Mouse (Mus musculus): ENCODE measurements around the gene Slc5a3. TPM values are rescaled to one million over a fixed set of nuclear protein-coding genes. Genes with fewer than 3 reads are reported as not detected.

Slc5a3 gene
- polyA plus RNA-seq (2016; fragmentation: Nextera tagmentation; extraction: Ambion mirVana) = 11.6 and 12.7 TPM in 2 replicates

DNA sequence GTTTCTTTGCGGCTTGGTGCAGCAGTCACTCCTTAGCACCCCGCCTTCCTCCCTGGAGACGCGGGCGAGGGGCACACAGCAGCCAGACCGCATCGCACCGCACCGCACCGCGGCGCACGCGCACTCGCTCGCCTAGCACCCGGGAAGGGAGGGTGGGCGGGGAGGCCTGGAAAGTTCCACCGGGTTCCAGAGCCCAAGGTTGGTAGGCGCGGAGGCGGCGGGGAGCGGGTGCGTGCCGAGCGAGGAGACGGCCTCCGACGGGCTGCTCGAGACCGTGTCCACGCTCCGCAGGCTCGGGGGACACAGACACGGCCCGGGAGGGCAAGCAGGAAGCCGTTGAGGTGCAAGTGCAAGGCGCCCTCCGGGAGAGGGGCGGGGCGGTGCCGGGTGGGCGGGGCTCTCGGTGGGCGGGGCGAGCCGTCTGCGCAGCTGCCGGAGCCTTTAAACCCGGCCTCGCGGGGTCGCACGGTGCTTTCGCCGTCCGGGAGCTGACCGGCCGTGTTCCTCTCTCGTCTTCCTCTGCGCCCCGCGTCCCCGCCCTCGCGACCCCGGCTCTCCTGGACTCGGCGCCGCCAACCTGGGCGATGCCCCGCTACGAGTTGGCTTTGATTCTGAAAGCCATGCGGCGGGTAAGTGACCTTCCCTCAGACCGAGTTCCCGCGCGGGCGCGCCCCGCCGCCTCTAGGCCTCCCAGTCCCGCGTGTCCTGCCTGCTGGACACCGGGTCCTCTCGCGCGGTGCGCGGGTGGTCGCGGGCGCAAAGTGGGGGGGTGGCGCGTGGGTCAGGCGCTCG, at the start of gene Slc5a3, which contains the start of the genes Mrps6 and Gm49711:
TSS of gene Slc5a3 (plus strand) at position 471 of the 792 bp plus-strand sequence.
TSS of gene Mrps6 (plus strand) at position 419 of the 792 bp plus-strand sequence.
TSS of gene Gm49711 (plus strand) at position 465 of the 792 bp plus-strand sequence.
- under 1% methylated on average over 99 of the region's 99 CpGs for WGBS

DNA sequence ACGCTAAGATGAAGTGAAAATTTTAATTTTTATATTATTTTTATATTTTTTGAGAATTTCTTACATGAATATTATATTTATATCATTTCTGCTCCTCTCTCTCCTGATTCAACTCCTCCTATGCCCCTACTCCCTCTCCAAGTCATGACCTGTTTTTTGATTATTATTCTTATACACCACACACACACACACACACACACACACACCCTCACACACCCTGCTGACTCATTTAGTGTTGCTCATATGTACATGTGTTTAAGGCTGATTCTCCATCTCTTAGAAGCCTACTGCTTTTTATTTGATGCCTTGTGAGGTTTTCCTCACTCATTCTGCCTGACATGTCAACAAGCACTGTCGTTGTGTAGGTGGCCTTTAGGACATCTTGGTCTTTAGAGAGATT, 48.5 kb upstream of the Slc5a3 start:
- Histone ChIP-seq H3K9me3 (no peaks in the 10 kb centered on the region), H3K27ac (replicated peaks) (no peak overlapping the region), H3K36me3 (replicated peaks) (no peaks in the 10 kb centered on the region), H3K4me1 (no peaks in the 10 kb centered on the region), H3K27me3 (replicated peaks; ENCODE audit: low read depth, poor library complexity, severe bottlenecking) (no peaks in the 10 kb centered on the region), H3K4me3 (no peak overlapping the region)
- 91% methylated on average over 2 of the region's 2 CpGs for WGBS
- no peak for DNase-seq (ENCODE audit: low spot score)

More for the DNA sequence above, at the start of gene Slc5a3, which contains the start of the genes Mrps6 and Gm49711:
- Histone ChIP-seq H3K4me3 (peak within 1 kb of the TSS; percentile 91), H3K27me3 (replicated peaks; ENCODE audit: low read depth, poor library complexity, severe bottlenecking) (0 out of 2 replicates have a peak, but pooled peaks cover 3% of the 10 kb centered on the region), H3K9me3 (peaks cover 11% of the 10 kb centered on the region), H3K36me3 (replicated peaks) (peaks cover 37% of the 10 kb centered on the region), H3K27ac (replicated peaks) (peak within 1 kb of the TSS; percentile 96), H3K4me1 (peaks cover 31% of the 10 kb centered on the region)
- DNase-seq (ENCODE audit: low spot score) = peak; percentile 95

DNA sequence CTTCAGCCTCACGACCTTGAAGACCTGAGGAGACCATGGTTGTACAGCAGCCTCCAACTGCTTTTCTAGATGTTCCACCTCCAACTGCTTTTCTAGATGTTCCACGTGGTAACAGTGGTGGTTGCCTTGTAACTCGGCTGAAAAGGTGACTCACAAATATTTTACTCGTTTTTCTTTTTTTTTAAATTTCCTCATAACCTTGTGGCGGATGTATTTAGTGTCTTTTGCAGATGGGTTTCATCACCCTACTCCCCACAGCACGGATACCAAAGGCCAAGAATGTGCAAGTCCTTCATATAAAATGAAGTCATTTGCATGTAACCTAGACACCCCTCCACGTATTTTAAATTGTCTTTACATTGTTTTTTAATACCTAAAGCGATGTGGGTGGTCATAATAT, 41.3 kb upstream of the Slc5a3 start:
- 90% methylated on average over 8 of the region's 8 CpGs for WGBS
- H3K4me3 ChIP-seq = no peak overlapping the region
- H3K27ac ChIP-seq (replicated peaks) = no peak overlapping the region
- H3K9me3 ChIP-seq = no peaks in the 10 kb centered on the region
- no peaks in the 10 kb centered on the region for H3K27me3 ChIP-seq (replicated peaks; ENCODE audit: low read depth, poor library complexity, severe bottlenecking)
- DNase-seq (ENCODE audit: low spot score) = no peak
- no peaks in the 10 kb centered on the region for H3K36me3 ChIP-seq (replicated peaks)
- peaks cover 18% of the 10 kb centered on the region for H3K4me1 ChIP-seq

DNA sequence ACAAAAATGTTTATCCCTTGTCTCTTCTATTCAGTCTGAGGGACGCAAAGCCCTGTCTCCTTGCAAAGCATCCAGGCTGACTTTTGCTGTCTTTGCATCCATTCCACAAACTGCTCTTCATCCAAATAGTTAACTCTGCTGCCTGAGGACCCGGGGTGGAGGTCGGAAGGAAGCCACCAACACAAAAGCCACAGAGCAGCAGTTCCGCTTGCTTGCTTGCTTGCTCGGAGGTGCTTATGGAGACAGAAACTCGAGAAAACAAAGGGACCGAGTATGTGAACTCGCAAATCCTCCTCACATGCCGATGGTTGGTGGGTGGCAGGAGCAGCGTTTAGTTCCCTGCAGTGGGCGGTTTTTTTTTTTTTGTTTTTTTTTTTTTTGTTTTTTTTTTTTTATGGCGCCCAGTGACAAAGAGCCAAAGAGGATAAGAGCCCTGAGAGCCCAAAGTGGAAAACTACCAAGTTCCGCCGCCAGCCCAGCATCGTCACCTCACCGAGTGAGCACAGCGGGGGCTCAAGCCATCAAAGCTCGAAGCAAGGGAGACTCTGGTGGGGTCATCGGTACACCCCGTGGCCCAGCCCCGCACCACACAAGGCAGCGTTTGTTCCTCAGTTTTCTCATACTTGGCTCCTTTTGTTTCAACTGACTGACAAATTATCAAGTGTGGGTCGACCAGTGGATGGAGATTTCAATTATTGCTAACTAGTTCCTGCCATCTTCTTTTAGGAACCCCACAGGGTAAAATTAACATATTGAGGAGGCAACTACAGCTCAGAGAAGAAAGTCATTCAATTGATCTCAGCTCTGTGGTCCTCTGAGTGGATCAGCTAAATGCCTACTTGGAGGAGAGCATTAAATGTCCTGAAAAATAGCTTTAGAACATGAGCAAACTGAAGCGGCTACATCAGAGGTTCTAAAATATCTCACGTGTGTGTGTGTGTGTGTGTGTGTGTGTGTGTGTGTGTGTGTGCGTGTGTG, 38.7 kb upstream of the Slc5a3 start:
- no peaks in the 10 kb centered on the region for H3K27me3 ChIP-seq (replicated peaks; ENCODE audit: low read depth, poor library complexity, severe bottlenecking)
- WGBS = 9% methylated on average over 26 of the region's 26 CpGs
- no peaks in the 10 kb centered on the region for H3K9me3 ChIP-seq
- H3K4me1 ChIP-seq = peaks cover 35% of the 10 kb centered on the region
- peak; percentile 71 for DNase-seq (ENCODE audit: low spot score)
- H3K27ac ChIP-seq (replicated peaks) = peak overlapping the region; percentile 76
- no peaks in the 10 kb centered on the region for H3K36me3 ChIP-seq (replicated peaks)
- H3K4me3 ChIP-seq = peak overlapping the region; percentile 48

GRCm38 (mm10) chr16:92021656-92022400, 36.3 kb upstream of the Slc5a3 start:
- Histone ChIP-seq H3K9me3 (no peaks in the 10 kb centered on the region), H3K36me3 (replicated peaks) (no peaks in the 10 kb centered on the region), H3K4me1 (peaks cover 35% of the 10 kb centered on the region), H3K27ac (replicated peaks) (no peak overlapping the region), H3K4me3 (no peak overlapping the region), H3K27me3 (replicated peaks; ENCODE audit: low read depth, poor library complexity, severe bottlenecking) (no peaks in the 10 kb centered on the region)
- WGBS = 79% methylated on average over 12 of the region's 12 CpGs
- no peak for DNase-seq (ENCODE audit: low spot score)

DNA sequence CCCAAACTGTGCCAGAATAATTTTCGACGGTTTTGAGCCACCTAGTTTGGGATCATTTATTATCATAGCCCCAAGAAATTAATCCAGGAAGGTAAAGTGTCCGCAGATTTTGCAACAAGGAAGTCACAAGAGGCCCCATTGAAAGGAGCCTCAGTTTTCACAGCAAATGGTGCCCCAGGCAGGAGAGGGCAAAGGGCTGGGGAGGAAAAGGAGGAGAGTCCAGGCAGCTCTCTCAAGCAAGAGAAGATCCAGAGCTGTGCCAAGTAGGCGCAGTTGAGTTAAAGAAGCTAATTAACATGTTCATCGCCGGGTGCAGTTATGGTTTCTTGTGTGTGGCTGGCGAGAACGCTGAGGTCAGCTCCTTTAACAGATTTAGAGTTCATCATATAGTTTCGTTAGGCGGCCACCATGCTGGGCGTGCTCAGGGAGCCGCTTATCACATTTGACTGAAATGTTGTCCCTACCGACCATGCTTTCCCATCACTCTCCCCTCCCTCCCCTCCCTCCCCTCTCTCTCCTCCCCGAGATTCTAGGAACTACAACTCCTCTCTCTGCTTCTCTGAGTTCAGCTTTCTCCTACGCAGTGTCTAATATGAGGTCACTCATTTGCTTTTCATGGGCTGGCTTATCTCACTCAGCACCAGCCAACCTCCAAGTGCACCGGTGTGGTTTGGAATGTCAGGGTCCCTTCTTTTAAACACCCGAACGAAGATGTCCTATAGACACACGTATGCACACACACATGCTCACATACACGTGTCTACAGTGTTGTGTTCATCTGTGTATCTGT, 35.4 kb upstream of the Slc5a3 start:
- Histone ChIP-seq H3K36me3 (replicated peaks) (no peaks in the 10 kb centered on the region), H3K9me3 (no peaks in the 10 kb centered on the region), H3K27ac (replicated peaks) (no peak overlapping the region), H3K27me3 (replicated peaks; ENCODE audit: low read depth, poor library complexity, severe bottlenecking) (no peaks in the 10 kb centered on the region), H3K4me3 (no peak overlapping the region), H3K4me1 (peaks cover 35% of the 10 kb centered on the region)
- DNase-seq (ENCODE audit: low spot score) = no peak
- 72% methylated on average over 20 of the region's 20 CpGs for WGBS

GRCm38 (mm10) chr16:92033286-92033685, 24.8 kb upstream of the Slc5a3 start:
- DNase-seq (ENCODE audit: low spot score) = no peak
- Histone ChIP-seq H3K27me3 (replicated peaks; ENCODE audit: low read depth, poor library complexity, severe bottlenecking) (no peaks in the 10 kb centered on the region), H3K4me1 (peaks cover 5% of the 10 kb centered on the region; the same call in 1 of the 2 replicates), H3K4me3 (no peak overlapping the region), H3K36me3 (replicated peaks) (no peaks in the 10 kb centered on the region), H3K9me3 (no peaks in the 10 kb centered on the region), H3K27ac (replicated peaks) (no peak overlapping the region)
- WGBS = 88% methylated on average over 3 of the region's 3 CpGs

DNA sequence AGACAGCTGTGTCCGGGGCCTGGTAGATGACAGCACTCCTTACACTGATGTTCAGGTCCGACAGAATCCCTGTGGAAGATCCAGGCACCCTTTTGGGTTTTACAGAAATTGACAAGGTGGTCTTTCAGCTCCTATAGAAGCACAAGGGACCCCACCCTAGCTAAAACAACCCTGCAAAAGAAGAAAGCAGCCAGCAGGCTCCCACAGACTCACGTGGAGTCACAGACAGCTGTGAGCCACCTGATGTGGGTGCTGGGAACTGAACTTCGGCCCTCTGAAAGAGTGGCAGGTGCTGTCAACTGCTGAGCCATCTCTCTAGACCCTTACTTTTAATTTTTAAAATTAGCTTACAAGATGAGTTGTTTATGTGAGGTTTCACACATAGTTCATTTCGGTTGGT, 23.4 kb upstream of the Slc5a3 start:
- Histone ChIP-seq H3K9me3 (no peaks in the 10 kb centered on the region), H3K27me3 (replicated peaks; ENCODE audit: low read depth, poor library complexity, severe bottlenecking) (no peaks in the 10 kb centered on the region)
- WGBS = 76% methylated on average over 5 of the region's 5 CpGs

DNA sequence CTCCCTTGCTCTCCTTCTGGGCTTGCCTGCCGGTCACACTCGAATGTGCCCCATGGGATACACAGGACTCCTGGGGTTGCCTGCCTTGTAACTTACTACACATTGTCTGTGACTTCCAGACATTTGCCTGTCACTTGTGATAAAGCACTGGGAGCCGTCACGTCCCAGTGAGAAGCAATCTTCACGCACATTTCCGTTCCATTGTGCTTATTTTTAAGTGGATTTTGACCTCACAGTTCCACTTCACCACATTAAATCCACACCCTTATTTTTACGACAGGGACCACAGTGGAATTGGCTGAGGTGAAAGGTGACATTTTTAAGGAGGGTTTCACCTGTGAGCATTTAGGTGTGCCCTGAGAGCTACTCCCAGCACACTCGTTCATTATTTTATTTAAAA, 21.4 kb upstream of the Slc5a3 start:
- no peak for DNase-seq (ENCODE audit: low spot score)
- H3K27ac ChIP-seq (replicated peaks) = no peak overlapping the region
- WGBS = 79% methylated on average over 8 of the region's 8 CpGs
- no peaks in the 10 kb centered on the region for H3K36me3 ChIP-seq (replicated peaks)
- H3K4me3 ChIP-seq = no peak overlapping the region
- peaks cover 5% of the 10 kb centered on the region; the same call in 1 of the 2 replicates for H3K4me1 ChIP-seq
- H3K27me3 ChIP-seq (replicated peaks; ENCODE audit: low read depth, poor library complexity, severe bottlenecking) = no peaks in the 10 kb centered on the region
- H3K9me3 ChIP-seq = no peaks in the 10 kb centered on the region

More for the DNA sequence above, 23.4 kb upstream of the Slc5a3 start:
- H3K27ac ChIP-seq (replicated peaks) = no peak overlapping the region
- no peak overlapping the region for H3K4me3 ChIP-seq
- no peak for DNase-seq (ENCODE audit: low spot score)
- H3K4me1 ChIP-seq = peaks cover 5% of the 10 kb centered on the region; the same call in 1 of the 2 replicates
- no peaks in the 10 kb centered on the region for H3K36me3 ChIP-seq (replicated peaks)

GRCm38 (mm10) chr16:92037891-92038607, 20.1 kb upstream of the Slc5a3 start:
- Histone ChIP-seq H3K9me3 (no peaks in the 10 kb centered on the region), H3K36me3 (replicated peaks) (no peaks in the 10 kb centered on the region), H3K4me1 (peaks cover 5% of the 10 kb centered on the region; the same call in 1 of the 2 replicates), H3K27me3 (replicated peaks; ENCODE audit: low read depth, poor library complexity, severe bottlenecking) (no peaks in the 10 kb centered on the region), H3K4me3 (no peak overlapping the region), H3K27ac (replicated peaks) (no peak overlapping the region)
- no peak for DNase-seq (ENCODE audit: low spot score)
- WGBS = 87% methylated on average over 21 of the region's 21 CpGs

- H3K36me3 ChIP-seq (replicated peaks) = no peaks in the 10 kb centered on the region
- peaks cover 5% of the 10 kb centered on the region; the same call in 1 of the 2 replicates for H3K4me1 ChIP-seq
- no peak overlapping the region for H3K27ac ChIP-seq (replicated peaks)
- 93% methylated on average over 7 of the region's 7 CpGs for WGBS
- H3K4me3 ChIP-seq = no peak overlapping the region
- no peaks in the 10 kb centered on the region for H3K9me3 ChIP-seq
- DNase-seq (ENCODE audit: low spot score) = no peak
- H3K27me3 ChIP-seq (replicated peaks; ENCODE audit: low read depth, poor library complexity, severe bottlenecking) = no peaks in the 10 kb centered on the region
These were observed 18.7 kb upstream of the Slc5a3 start for GRCm38 (mm10) chr16:92039421-92039820.
